Mouse (Mus musculus): ENCODE data around the gene 1700001J03Rik.
"Not testable (repeated sequence)": the region's sequence is repeated elsewhere in the genome, so short reads cannot be mapped to it uniquely, and the experiment has no call there.

1700001J03Rik gene

DNA sequence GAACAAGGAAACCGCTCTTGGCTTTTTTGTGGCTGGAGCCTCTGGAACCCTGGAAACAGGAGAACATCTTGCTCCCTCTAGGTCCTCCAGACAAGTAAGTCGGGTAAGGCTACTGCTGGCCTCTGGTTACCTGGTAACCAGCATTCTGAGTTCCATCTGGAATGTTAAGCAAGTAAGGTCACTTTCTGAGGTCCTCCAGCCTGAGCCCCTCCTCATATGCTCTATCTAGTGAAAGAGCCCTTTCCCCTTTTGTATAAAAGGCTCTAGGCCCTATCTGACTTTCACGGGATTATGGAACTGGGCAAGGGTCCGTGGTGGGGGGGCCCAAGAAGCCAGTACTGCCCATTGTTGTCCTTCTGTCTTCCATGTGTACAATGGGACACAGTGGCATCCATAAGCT is at the start of gene 1700001J03Rik:
Gene 1700001J03Rik (minus strand): TSS at position 101 of the 400 bp plus-strand sequence.
- DNase-seq = not testable (repeated sequence)

- no peak for DNase-seq
Observed at GRCm38 (mm10) chr5:146234336-146234735, 49.2 kb upstream of the 1700001J03Rik start.

DNA sequence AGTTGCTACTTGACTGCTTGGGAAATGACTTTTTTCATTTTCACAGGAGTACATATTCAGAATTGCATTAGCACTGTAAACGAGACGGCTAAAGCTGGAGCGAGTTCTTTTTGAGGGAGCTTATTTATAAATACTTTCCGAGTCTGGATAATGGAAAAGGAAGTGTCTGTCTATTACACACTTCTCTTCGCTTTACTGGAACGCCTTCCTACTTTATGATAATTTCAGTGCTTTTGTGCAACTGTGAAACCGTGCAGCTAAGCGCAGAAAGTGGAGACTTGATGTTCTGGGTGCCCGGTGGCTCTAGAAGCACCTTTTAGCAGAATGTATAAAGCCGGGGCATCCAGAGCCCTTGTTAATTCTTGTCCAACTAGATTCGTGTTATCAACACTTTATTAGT is 47.7 kb upstream of the 1700001J03Rik start:
- DNase-seq = no peak

DNA sequence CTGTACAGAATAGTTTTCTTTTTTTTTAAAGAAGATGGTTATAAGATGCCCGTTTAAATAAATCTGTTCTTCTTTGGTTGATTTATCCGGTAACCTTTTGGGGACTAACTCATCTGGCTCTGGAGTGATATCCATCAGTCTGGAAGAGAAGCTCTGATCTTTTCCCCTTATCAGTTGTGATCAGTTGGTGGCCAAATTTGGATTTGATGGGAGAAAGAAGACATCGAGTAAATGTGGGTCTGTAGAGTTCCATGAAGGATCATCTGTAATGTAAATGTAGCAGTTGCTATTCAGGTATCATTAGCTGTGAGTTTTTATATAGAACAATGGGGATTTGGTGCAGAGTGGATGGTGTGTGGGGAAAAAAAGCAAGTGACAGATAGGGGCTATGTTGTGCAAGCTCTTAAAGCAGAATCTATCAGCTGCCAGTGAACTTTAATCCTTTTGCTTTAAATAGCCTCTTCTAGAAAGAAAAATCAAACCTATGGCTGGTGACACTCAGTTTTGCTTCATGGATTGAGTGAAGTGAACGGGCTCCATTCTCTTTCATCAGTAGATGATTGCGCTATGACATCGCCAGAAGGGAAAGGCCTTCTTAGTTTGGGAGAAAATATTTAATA is 47.1 kb upstream of the 1700001J03Rik start:
- DNase-seq = no peak

DNA sequence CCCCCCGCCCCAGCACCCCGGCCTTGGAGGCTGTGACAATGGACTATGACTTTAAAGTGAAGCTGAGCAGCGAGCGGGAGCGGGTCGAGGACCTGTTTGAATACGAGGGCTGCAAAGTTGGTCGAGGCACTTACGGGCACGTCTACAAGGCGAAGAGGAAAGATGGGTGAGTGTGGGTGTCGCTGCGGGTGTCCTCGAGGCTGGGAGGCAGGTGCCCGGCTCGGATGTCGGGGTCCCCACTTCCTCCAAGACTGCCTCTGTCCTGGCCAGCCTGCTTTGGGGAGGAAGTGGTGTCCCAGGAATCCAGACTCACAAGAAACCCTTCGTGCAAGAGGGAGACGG is 46.5 kb upstream of the 1700001J03Rik start:
- peak; percentile 66 for DNase-seq

DNA sequence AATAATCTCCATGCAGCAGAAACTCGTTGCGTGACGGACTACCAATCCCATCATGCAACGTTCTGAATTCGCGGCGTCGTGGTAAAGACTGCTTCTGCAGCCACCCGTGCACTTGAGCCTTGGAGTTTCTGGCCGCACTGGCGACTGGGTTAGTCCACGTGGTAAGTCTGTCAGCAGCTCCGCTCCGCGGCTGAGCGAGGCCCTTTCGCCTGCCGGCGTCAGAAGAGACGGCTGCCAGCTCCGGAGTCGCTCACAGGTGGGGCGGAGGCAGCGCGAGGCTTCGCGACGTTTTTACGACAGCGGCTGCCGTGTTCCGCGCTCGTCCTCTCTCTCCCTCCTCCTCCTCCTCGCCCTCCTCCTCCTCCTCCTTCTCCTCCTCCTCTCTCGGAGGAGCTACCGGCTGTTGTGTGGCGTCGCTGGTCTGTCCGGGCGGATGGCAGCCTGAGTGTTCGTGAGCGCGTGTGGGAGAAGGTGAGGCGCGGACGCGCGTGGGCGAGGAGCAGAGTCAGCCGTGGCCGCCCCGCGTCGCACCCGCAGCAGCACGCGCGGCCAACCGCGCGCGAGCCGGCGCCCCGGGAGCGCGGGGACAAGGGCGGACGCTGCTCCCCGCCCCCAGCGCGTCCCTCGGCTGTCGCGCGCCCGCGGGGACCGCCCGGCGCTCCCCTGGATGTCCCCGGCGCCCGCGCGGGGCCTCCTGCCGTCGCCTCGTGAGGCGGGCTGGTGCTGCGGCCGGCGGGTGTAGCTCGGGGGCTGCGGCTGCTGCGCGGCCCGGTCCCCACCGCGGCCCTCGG is 46.0 kb upstream of the 1700001J03Rik start, which contains the start of gene Cdk8:
Gene Cdk8 (plus strand): TSS at position 367 of the 791 bp plus-strand sequence.
- DNase-seq = peak; percentile 93

DNA sequence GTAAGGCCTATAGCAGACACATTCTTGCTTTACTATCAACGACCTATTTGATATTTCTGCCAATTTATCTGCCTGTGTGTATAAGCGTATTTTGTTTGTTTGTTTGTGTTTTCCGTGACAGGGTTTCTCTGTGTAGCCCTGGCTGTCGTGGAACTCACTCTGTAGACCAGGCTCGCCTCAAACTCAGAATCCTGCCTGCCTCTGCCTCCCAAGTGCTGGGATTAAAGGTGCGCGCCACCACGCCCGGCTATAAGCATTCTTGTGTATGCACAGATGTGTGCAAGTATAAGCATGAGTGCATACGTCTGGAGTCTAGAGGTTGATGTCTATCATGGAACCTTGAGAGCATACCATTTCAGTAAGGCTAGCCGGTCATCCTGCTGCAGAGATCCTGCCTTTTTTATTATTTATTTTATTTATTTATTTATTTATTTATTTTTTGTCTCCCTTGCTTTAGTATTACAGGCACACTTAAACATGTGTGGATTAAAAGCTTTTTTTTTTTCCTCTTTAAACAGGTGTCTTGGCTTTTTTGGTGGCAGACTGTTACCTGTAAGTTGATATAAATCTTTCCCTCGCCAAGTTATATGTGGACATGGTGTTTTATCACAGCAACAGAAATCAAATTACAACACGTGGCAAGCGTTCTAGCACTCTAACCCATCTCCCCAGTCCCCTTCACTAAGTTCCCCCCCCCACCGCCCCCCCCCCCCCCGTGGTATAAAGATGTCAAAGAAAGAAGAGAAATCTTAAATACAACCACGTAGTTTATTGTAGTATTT is 45.0 kb upstream of the 1700001J03Rik start:
- peak; percentile 60 for DNase-seq

DNA sequence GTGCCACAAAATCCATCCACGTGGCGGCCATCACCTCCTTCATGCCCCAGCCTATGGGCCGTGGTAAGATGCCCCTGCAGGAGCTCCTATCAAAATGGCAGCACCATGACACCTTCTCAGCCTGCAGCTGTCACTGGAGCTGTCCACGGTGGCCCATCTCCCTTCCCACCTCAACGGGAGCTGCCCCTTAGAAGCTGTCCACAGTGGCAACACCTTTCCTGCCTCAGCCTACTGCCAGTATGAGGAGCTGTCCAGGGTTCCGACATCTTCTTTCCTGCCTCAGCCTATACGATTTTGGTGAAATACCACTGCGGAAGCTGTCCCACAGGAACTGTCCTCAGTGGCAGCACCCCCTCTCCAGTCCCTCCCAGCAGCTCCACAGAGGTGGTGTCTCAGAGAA is 42.4 kb upstream of the 1700001J03Rik start:
- DNase-seq = no peak

DNA sequence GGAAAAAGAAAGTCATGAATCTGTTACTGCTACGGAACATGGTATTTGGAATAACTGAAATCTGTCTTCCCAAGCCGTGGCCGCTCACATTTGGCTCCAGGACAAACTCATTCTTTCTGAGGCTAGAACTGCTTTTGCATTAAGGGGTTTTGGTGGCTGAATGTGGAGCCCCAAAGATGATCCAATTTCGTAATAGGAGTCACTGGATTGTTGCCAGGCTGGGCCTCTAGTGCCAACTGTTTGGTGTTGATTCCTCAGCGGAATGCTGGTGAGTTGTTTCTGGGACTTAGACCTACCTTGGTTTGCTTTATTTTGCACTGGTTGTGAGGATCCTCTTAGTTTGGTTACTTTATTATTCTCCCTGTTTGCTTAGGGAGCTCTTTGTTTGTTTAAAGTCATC is 38.7 kb upstream of the 1700001J03Rik start:
- DNase-seq = no peak

DNA sequence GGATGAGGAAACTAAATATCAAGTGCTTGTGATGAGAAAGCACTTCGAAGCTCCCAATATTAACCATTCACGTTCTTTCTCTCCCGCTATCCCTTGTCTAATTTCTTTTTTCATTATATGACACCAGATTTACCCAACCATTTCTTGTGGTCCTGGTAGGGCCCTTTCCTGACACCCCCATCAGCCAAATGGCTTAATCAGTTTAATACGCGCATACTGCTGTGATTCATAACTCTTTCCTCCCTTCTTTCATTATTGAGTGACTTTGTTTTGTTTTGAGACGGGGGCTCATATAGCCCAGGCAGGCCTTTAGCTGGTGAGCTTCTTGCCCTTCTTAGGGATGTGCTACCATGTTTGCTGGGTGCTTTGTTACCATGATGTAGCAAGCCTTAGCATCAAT is 36.6 kb upstream of the 1700001J03Rik start:
- no peak for DNase-seq

DNA sequence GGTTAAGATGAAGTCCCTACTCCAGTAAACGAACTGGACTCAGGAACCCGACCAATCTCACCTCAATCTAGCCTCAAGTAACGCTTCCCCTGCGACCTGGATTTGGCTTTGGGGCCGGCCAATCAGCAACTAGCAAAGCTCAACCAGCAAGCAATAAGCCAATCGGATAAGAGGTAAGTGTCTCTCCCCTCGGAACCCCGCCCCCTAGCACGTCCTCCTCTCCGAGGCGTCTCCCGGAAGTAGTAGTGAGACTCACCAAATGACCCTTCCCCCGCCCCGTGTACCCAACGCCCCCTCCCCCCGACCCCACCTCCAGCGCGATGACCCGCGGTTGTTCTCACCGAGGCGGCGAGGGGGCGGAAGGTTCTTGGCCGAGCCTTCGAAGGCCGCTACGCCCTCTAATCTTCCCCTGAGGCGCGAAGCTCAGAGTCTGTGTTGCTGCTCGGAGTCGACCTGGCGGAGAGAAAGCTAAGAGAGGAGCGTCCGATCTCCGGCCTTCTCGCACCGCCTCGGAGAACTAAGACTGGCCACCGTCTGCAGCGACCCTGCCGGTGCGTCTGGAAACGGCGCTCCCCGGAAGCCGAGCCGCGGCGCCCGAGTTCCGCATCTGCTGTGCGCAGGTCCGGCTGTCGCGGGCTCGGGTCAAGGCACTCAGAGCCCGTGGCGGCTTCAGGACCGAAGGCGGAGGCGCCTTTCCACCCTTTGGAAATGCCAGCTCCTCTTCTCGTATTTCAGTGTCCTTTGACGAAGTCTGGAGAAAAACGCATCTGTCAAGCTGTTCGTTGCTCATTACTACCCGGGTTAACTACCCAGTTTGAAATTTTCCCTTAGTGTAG is 36.0 kb upstream of the 1700001J03Rik start, which contains the start of gene Rnf6:
Gene Rnf6 (minus strand): TSS at position 677 of the 836 bp plus-strand sequence.
- peak; percentile 95 for DNase-seq

DNA sequence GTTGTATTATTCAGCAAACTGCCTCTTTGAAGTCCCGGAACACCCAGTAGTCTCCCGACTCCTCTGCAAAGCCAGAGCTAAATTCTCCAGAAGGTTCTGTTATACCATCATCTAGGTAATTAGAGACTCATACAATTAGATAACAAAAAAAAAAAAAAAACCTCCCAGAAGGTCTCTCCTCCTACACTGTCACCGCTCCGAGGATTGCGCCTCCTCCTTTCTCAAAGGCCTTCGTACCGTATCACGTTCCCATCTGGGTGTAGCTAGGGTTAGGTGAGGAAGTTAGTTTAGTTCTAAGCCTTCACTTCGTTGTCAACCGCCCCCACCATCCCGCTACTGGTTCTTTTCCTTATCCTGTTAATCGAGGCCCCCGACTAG is 35.4 kb upstream of the 1700001J03Rik start:
- DNase-seq = no peak

GRCm38 (mm10) chr5:146205537-146205936 is 20.4 kb upstream of the 1700001J03Rik start:
- DNase-seq = no peak

GRCm38 (mm10) chr5:146203921-146204320 is 18.8 kb upstream of the 1700001J03Rik start:
- no peak for DNase-seq

DNA sequence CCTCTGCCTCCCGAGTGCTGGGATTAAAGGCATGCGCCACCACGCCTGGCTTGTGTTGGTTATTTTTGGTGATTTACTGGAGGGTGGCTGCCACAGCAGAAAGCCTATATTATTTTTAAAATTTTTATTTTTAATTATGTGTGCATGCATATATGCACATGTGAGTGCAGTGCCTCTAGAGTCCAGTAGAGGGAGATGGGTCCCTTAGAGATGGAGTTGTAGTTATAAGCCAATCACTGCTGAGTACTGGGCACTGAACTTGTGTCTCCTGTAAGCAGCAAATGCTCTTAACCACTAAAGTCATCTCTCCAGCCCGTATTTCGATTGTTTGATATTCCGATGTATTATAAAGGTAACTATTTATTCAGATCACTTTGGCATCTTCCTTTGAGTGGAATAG is 15.5 kb upstream of the 1700001J03Rik start:
- DNase-seq = no peak

- no peak for DNase-seq
Observed at GRCm38 (mm10) chr5:146199540-146199939, 14.4 kb upstream of the 1700001J03Rik start.

DNA sequence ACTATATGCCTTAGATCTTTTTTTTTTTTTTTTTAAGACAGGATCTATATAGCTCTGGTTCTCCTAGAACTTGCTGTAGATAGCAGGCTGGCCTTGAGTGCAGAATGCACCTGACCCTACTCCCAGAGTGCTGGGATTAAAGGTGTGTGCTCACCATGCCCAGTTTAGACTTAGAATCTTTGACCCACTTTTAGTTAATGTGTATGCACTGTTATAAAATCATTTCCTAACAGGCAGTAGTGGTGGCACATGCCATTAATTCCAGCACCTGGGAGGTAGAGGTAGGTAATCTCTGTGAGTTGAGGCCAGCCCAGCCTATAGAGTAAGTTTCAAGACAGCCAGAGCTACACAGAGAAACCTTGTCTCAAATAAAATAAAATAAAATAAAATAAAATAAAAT is 14.0 kb upstream of the 1700001J03Rik start:
- DNase-seq = no peak

DNA sequence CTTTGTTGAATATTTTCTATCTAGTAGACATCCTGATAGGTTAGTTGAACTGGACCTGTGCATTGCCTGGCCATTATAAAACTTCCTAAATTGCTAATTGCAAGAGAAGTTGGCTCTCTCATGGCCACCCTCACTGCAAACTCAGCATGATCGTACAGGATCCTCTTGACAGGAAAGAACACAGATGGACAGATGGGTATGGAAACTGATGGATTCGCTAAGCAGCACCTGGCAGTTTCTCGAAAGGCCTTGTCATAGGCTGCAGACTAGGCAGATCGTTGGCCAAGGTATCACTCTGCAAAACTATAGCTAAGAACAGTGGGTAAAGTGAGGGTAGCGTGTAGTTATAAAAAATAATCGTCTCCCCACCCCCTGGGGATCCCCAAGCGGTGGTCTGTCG is 8.3 kb upstream of the 1700001J03Rik start:
- peak; percentile 61 for DNase-seq

DNA sequence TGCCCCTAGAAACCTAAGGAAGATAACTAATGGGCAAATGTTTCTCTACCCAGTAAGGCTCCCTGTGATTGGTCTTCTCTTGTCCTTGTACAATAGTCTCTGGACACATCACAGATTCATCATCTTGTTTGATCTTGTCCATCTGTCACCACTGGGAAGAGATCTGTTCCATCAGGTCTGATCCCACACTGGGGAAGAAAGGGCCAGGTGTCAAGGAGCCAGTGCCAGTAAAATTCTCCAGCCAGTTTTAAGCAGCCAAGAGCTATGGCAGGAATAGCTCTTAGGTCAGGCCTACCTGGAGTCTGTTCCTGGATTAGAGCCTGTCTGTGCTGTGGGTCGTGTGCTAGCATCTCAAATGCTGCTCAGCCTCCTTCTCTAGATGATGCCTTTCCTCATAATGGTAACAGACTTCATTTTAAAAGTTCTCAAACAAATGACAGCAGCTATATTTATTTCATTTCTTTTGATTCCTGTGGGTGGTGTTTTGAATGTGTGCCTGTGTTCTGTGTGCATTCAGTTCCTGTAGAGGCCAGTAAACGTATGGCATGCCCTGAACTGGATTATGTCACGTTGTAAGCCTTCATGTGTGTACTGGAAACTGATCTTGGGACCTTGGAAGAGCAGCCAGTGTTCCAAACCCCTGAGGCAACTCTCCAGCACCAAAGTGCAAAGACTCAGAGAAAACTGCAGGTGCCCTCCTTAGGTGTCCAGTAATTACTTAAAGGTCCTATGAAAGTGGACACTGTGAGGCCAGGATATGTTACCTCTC is 5.6 kb upstream of the 1700001J03Rik start:
- DNase-seq = peak; percentile 93

DNA sequence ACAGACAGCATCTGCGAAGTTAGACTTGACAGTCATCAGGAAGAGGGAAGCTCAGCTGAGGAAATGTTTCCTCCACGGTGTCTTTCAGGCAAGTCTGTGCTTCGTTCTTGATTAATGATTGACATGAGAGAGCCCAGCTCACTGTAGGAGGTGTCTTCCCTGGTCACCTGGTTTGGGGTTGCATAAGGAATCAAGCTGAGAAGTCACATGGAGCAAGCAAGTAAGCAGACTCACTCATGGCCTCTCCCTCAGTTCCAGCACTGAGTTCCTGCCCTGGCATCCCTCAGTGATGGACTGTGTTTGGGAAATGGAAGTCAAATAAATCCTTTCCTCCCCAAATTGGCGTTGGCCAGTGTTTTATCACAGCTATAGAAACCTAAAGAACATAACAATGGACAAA is 5.0 kb upstream of the 1700001J03Rik start:
- no peak for DNase-seq

DNA sequence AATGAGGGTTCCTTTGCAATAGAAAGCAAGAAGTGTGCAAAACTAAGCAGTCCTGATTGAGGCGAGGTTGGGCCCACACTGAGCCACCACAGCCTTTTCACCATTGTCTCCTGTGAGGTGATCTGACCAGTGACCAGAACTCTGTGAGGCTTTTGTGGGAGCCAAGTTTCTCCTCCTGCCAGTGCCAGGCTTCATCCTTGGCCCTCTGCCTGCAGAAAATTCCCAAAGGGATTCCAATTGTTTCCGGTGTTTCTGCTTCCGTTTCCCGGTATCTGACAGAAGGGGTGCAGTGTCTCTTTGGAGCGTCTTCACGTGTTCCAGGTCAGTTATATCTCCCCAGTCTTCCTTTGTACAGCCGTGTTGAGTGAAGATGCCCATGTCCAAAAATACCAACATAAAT is 3.6 kb upstream of the 1700001J03Rik start:
- peak; percentile 66 for DNase-seq

DNA sequence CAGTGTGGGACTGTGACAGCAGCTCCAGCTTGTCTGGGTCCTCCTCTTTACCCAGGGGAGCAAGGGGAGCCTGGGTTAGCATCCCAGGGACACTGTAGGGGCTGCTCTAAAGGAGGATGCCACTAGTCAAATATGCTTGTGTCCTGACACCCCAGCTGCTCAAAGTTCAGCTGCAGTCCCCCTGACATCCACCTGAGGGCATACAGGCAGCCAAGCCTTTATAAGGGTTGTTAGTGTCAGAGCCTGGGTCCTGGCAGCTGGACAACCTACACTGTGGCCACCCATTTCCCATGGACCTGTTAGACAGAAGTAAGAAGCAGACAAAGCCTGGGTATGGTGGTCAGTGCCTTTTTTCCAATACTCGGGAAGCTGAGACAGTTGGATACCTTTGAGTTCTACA is 3.0 kb upstream of the 1700001J03Rik start:
- no peak for DNase-seq
